Mouse (Mus musculus) ES-Bruce4 (cell line): ENCODE results near the gene Tmem203. TPM values are rescaled to one million over a fixed set of nuclear protein-coding genes. Genes with fewer than 3 reads are reported as not detected.

Source experiments
- H3K27ac ChIP-seq: 2 replicates; pipeline ENCODE4 v1.5.1; 2012; ENCODE audit warnings: low read length, inconsistent platforms; ENCODE audit not compliant: insufficient read depth
- H3K27me3 ChIP-seq: 2 replicates; pipeline ENCODE4 v1.6.1; 2012; ENCODE audit warnings: mild to moderate bottlenecking, low read length, inconsistent platforms; ENCODE audit not compliant: control insufficient read depth, poor library complexity, insufficient read depth, severe bottlenecking
- H3K36me3 ChIP-seq: 2 replicates; pipeline ENCODE4 v1.6.1; 2012; ENCODE audit warnings: inconsistent platforms, mild to moderate bottlenecking, low read length, moderate library complexity; ENCODE audit not compliant: control insufficient read depth, poor library complexity, insufficient read depth, severe bottlenecking
- H3K4me1 ChIP-seq: one replicate; pipeline ENCODE4 v1.8.1; 2011; ENCODE audit warnings: low read length; ENCODE audit not compliant: control insufficient read depth, insufficient read depth
- H3K4me3 ChIP-seq: 2 replicates; pipeline ENCODE4 v1.5.1; 2011; ENCODE audit warnings: low read depth, mild to moderate bottlenecking, low read length
- H3K9ac ChIP-seq: 2 replicates; pipeline ENCODE4 v1.6.1; 2012; ENCODE audit warnings: low read depth, mild to moderate bottlenecking, inconsistent platforms; ENCODE audit not compliant: poor library complexity, severe bottlenecking
- H3K9me3 ChIP-seq: replicated peaks from 2 replicates; pipeline ENCODE4 v1.6.1; 2012; ENCODE audit warnings: mild to moderate bottlenecking, low read length, inconsistent platforms; ENCODE audit not compliant: control insufficient read depth, poor library complexity, insufficient read depth, severe bottlenecking
- CTCF ChIP-seq: IDR thresholded peaks from one replicate; pipeline ENCODE4 v1.8.1; 2011; ENCODE audit warnings: low read depth, low read length
- EP300 ChIP-seq: IDR thresholded peaks from 2 replicates; pipeline ENCODE4 v1.6.1; 2011; ENCODE audit warnings: low read depth, low read length; ENCODE audit not compliant: insufficient read depth
- POLR2A ChIP-seq: IDR thresholded peaks from one replicate; pipeline ENCODE4 v1.8.1; 2011; ENCODE audit warnings: low read length; ENCODE audit not compliant: insufficient read depth
- polyA plus RNA-seq: library from polyadenylated mRNA; stranded (reverse); fragments of >200 nt; gene quantifications from 2 replicates; pipeline ENCODE4 v1.2.4, GENCODE M21; 2011; ENCODE audit warnings: low read depth; ENCODE audit not compliant: missing spikeins, insufficient read depth, insufficient read length

Gene Tmem203
- polyA plus RNA-seq, 1 experiment: 7.6 TPM

GRCm38 (mm10) chr2:25303931-25304656, 48.9 kb downstream of the Tmem203 start:
- no peak overlapping the region for H3K4me3 ChIP-seq
- no peak overlapping the region for H3K27ac ChIP-seq
- no peak for TF ChIP-seq POLR2A
- no peak for TF ChIP-seq CTCF
- no peak for TF ChIP-seq EP300
- H3K36me3 ChIP-seq: no peaks in the 10 kb centered on the region
- H3K4me1 ChIP-seq: no peaks in the 10 kb centered on the region
- H3K9me3 ChIP-seq: no peaks in the 10 kb centered on the region
- H3K9ac ChIP-seq: no peak overlapping the region
- H3K27me3 ChIP-seq: no peaks in the 10 kb centered on the region

- Histone ChIP-seq H3K9ac (no peak overlapping the region), H3K4me3 (peak overlapping the region; percentile 54), H3K9me3 (no peaks in the 10 kb centered on the region), H3K4me1 (no peaks in the 10 kb centered on the region), H3K36me3 (no peaks in the 10 kb centered on the region), H3K27me3 (no peaks in the 10 kb centered on the region), H3K27ac (no peak overlapping the region)
- TF ChIP-seq CTCF (no peak), POLR2A (no peak), EP300 (no peak)
These were observed 49.7 kb downstream of the Tmem203 start for GRCm38 (mm10) chr2:25304657-25305541.

Other genes with a start within 250 kb of the Tmem203 start
- gene Nsmf, start 201.1 kb upstream of the Tmem203 start, polyA plus RNA-seq: 11.3 and 14.9 TPM in 2 replicates
- not detected in 2 replicates for gene Entpd8, start 175.1 kb upstream of the Tmem203 start, polyA plus RNA-seq
- gene Noxa1, start 160.3 kb upstream of the Tmem203 start, polyA plus RNA-seq: not detected in 2 replicates
- gene Nrarp, start 74.7 kb upstream of the Tmem203 start, polyA plus RNA-seq: 9.8 and 10.2 TPM in 2 replicates
- 4.5 and 6.9 TPM in 2 replicates for gene Tor4a, start 58.6 kb upstream of the Tmem203 start, polyA plus RNA-seq
- gene Nelfb, start 44.0 kb upstream of the Tmem203 start, polyA plus RNA-seq: 36.1 and 41.0 TPM in 2 replicates
- not detected in 2 replicates for gene Stpg3, start 40.8 kb upstream of the Tmem203 start, polyA plus RNA-seq
- gene Fam166a, start 36.7 kb upstream of the Tmem203 start, polyA plus RNA-seq: 1.8 TPM in 1 of 2 replicates, not detected in the other
- 605 and 629 TPM in 2 replicates for gene Tubb4b, start 30.7 kb upstream of the Tmem203 start, polyA plus RNA-seq
- 1.0 and 1.1 TPM in 2 replicates for gene Slc34a3, start 21.1 kb upstream of the Tmem203 start, polyA plus RNA-seq
- gene Rnf224, start 18.7 kb upstream of the Tmem203 start, polyA plus RNA-seq: 0.55 TPM in 1 of 2 replicates, not detected in the other
- 7.3 and 11.3 TPM in 2 replicates for gene Rnf208, start 13.2 kb upstream of the Tmem203 start, polyA plus RNA-seq
- gene Cysrt1, start 13.0 kb upstream of the Tmem203 start, polyA plus RNA-seq: not detected in 2 replicates
- gene AL732309.1, start 8.6 kb upstream of the Tmem203 start, polyA plus RNA-seq: not detected in 2 replicates
- 12.3 and 16.9 TPM in 2 replicates for gene Tprn, start 7.2 kb downstream of the Tmem203 start, polyA plus RNA-seq
- gene Ssna1, start 17.0 kb downstream of the Tmem203 start, polyA plus RNA-seq: 47.4 and 49.1 TPM in 2 replicates
- gene Anapc2, start 17.0 kb downstream of the Tmem203 start, polyA plus RNA-seq: 72.4 and 76.0 TPM in 2 replicates
- gene Tmem210, start 32.7 kb downstream of the Tmem203 start, polyA plus RNA-seq: not detected in 2 replicates
- gene Lrrc26, start 34.5 kb downstream of the Tmem203 start, polyA plus RNA-seq: not detected in 2 replicates
- 2.7 and 4.2 TPM in 2 replicates for gene Grin1, start 63.7 kb downstream of the Tmem203 start, polyA plus RNA-seq
- 45.6 and 57.3 TPM in 2 replicates for gene Man1b1, start 76.9 kb downstream of the Tmem203 start, polyA plus RNA-seq
- gene Dpp7, start 100.9 kb downstream of the Tmem203 start, polyA plus RNA-seq: 27.8 and 29.4 TPM in 2 replicates
- 49.8 and 51.1 TPM in 2 replicates for gene Uap1l1, start 110.2 kb downstream of the Tmem203 start, polyA plus RNA-seq
- gene Sapcd2, start 116.9 kb downstream of the Tmem203 start, polyA plus RNA-seq: 19.2 and 22.4 TPM in 2 replicates
- gene Entpd2, start 140.4 kb downstream of the Tmem203 start, polyA plus RNA-seq: 4.2 and 5.6 TPM in 2 replicates
- 29.7 and 40.9 TPM in 2 replicates for gene Npdc1, start 143.9 kb downstream of the Tmem203 start, polyA plus RNA-seq
- gene Fut7, start 167.8 kb downstream of the Tmem203 start, polyA plus RNA-seq: not detected in 2 replicates
- 14.0 and 14.2 TPM in 2 replicates for gene Abca2, start 173.3 kb downstream of the Tmem203 start, polyA plus RNA-seq
- gene Clic3, start 201.4 kb downstream of the Tmem203 start, polyA plus RNA-seq: not detected in 2 replicates
- gene Paxx, start 205.7 kb downstream of the Tmem203 start, polyA plus RNA-seq: 3.7 and 5.7 TPM in 2 replicates
- gene Ptgds, start 214.6 kb downstream of the Tmem203 start, polyA plus RNA-seq: 0.57 TPM in 1 of 2 replicates, not detected in the other
- gene Lcn12, start 238.5 kb downstream of the Tmem203 start, polyA plus RNA-seq: not detected in 2 replicates
- 16.4 and 18.4 TPM in 2 replicates for gene Fbxw5, start 245.3 kb downstream of the Tmem203 start, polyA plus RNA-seq
- gene C8g, start 246.3 kb downstream of the Tmem203 start, polyA plus RNA-seq: 3.5 and 4.9 TPM in 2 replicates